Mouse (Mus musculus): ENCODE results near the gene Tsga10ip. TPM values are rescaled to one million over a fixed set of nuclear protein-coding genes. Genes with fewer than 3 reads are reported as not detected.

The Tsga10ip gene
- polyA plus RNA-seq, 1 experiment, result 0.59 TPM

DNA sequence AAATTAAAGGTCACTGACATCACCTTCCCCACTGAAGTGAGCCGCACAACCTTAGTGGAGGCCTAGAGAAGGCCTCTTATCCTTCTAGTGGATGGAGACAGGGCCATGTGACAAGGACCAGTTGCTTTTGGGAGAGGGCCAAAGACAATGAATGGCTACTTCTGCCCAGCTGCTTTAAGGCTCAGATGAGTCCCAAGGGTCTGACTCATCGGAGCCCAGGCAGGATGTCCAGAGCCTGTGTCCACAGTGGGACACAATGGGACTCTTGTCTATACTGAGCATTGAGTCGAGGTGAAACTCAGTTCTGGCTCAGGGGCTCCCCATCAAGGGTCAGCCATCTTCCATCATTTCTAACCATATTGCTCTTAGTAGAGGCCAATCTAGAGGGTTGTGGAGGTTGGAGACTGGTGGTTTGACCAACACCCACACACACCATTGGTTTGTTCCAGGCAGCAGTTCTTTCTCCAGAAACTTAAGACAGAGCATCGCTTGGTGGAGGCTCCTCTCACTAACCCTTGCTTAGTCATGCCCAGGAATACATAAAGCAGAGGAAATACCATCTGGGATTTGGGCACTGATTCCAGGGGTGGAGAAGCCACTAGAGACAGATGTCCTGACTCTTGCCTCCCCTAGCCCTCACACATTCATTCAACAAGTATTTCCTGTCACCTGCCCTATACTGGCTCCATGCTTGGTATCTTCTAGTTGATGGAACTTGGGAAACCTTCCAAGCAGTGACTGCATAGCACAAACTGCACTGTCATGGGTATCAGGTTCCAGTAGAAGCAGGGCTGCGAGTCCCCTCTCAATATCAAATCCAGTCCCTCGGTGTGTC lies 56.8 kb downstream of the Tsga10ip start:
- H3K4me3 ChIP-seq (ENCODE audit: control insufficient read depth, insufficient read depth, low read length), result no peak overlapping the region
- H3K4me1 ChIP-seq (replicated peaks; ENCODE audit: control insufficient read depth, insufficient read depth, low read length), result peaks cover 11% of the 10 kb centered on the region
- H3K27ac ChIP-seq (ENCODE audit: control insufficient read depth, insufficient read depth, low read length), result no peak overlapping the region
- H3K36me3 ChIP-seq (ENCODE audit: control insufficient read depth, insufficient read depth, low read length), result no peaks in the 10 kb centered on the region
- no peaks in the 10 kb centered on the region for H3K27me3 ChIP-seq (ENCODE audit: control insufficient read depth, insufficient read depth, low read length)
- 83% methylated on average over 6 of the region's 6 CpGs for WGBS
- DNase-seq, result no peak
- TF ChIP-seq CTCF (IDR thresholded peaks at IDR 0.05; ENCODE audit: borderline replicate concordance, control insufficient read depth, extremely low read depth, insufficient read depth, low read length, poor library complexity) (no peak), POLR2A (IDR thresholded peaks at IDR 0.05; ENCODE audit: control insufficient read depth, extremely low read depth, insufficient read depth, low read length, poor library complexity) (no peak)

DNA sequence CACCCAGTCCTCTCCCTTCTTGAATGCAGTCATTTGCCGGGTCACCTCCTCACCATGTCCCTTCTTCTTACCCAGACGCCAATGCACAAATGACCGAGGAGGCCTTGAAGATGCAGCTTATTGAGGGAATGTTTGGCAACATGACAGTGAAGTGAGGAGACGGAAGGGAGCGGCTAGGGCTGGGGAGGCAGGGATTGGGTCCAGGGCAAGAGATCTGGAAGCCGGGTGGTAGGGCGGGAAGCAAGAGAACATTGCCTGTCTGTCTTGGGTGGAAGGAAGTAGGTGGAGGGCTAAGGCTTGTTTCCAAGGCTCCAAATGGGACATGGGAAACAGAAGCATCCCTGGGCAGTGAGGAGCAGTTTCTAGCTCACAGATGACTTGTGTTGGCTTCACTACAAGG lies 61.0 kb downstream of the Tsga10ip start:
- no peak overlapping the region for H3K27ac ChIP-seq (ENCODE audit: control insufficient read depth, insufficient read depth, low read length)
- no peaks in the 10 kb centered on the region for H3K27me3 ChIP-seq (ENCODE audit: control insufficient read depth, insufficient read depth, low read length)
- H3K36me3 ChIP-seq (ENCODE audit: control insufficient read depth, insufficient read depth, low read length), result no peaks in the 10 kb centered on the region
- TF ChIP-seq POLR2A (IDR thresholded peaks at IDR 0.05; ENCODE audit: control insufficient read depth, extremely low read depth, insufficient read depth, low read length, poor library complexity) (no peak), CTCF (IDR thresholded peaks at IDR 0.05; ENCODE audit: borderline replicate concordance, control insufficient read depth, extremely low read depth, insufficient read depth, low read length, poor library complexity) (no peak)
- H3K4me1 ChIP-seq (replicated peaks; ENCODE audit: control insufficient read depth, insufficient read depth, low read length), result peaks cover 2% of the 10 kb centered on the region
- no peak for DNase-seq
- WGBS, result 96% methylated on average over 7 of the region's 7 CpGs
- H3K4me3 ChIP-seq (ENCODE audit: control insufficient read depth, insufficient read depth, low read length), result no peak overlapping the region

Other genes with a start within 250 kb of the Tsga10ip start
- 58.9 and 64.9 TPM in 2 replicates for gene Pacs1, start 129.4 kb downstream of the Tsga10ip start, polyA plus RNA-seq (2012; rRNA removed)
- gene Sf3b2, start 107.1 kb downstream of the Tsga10ip start, polyA plus RNA-seq (2012; rRNA removed), result 213 and 250 TPM in 2 replicates
- 4.8 and 6.3 TPM in 2 replicates for gene Gal3st3, start 104.2 kb downstream of the Tsga10ip start, polyA plus RNA-seq (2012; rRNA removed)
- gene Catsper1, start 66.8 kb downstream of the Tsga10ip start, polyA plus RNA-seq (2012; rRNA removed), result not detected in 2 replicates
- 60.2 and 101 TPM in 2 replicates for gene Cst6, start 53.0 kb downstream of the Tsga10ip start, polyA plus RNA-seq (2012; rRNA removed)
- 50.0 and 51.3 TPM in 2 replicates for gene Eif1ad, start 35.8 kb downstream of the Tsga10ip start, polyA plus RNA-seq (2012; rRNA removed)
- gene Banf1, start 35.4 kb downstream of the Tsga10ip start, polyA plus RNA-seq (2012; rRNA removed), result 294 and 314 TPM in 2 replicates
- 41.6 and 48.9 TPM in 2 replicates for gene Sart1, start 13.8 kb downstream of the Tsga10ip start, polyA plus RNA-seq (2012; rRNA removed)
- 112 and 133 TPM in 2 replicates for gene Drap1, start 22.5 kb upstream of the Tsga10ip start, polyA plus RNA-seq (2012; rRNA removed)
- 145 and 149 TPM in 2 replicates for gene AI837181, start 22.6 kb upstream of the Tsga10ip start, polyA plus RNA-seq (2012; rRNA removed)
- 0.16 TPM in 1 of 2 replicates, not detected in the other for gene Fosl1, start 45.0 kb upstream of the Tsga10ip start, polyA plus RNA-seq (2012; rRNA removed)
- 8.1 and 8.2 TPM in 2 replicates for gene Ccdc85b, start 55.4 kb upstream of the Tsga10ip start, polyA plus RNA-seq (2012; rRNA removed)
- gene Fibp, start 58.1 kb upstream of the Tsga10ip start, polyA plus RNA-seq (2012; rRNA removed), result 142 and 157 TPM in 2 replicates
- gene Ctsw, start 66.0 kb upstream of the Tsga10ip start, polyA plus RNA-seq (2012; rRNA removed), result 49.1 and 54.3 TPM in 2 replicates
- 17.3 and 21.6 TPM in 2 replicates for gene Efemp2, start 71.4 kb upstream of the Tsga10ip start, polyA plus RNA-seq (2012; rRNA removed)
- 127 and 149 TPM in 2 replicates for gene Mus81, start 85.9 kb upstream of the Tsga10ip start, polyA plus RNA-seq (2012; rRNA removed)
- gene Cfl1, start 87.9 kb upstream of the Tsga10ip start, polyA plus RNA-seq (2012; rRNA removed), result 1,557 and 1,580 TPM in 2 replicates
- gene 1700020D05Rik, start 101.3 kb upstream of the Tsga10ip start, polyA plus RNA-seq (2012; rRNA removed), result 3.3 and 3.5 TPM in 2 replicates
- gene Snx32, start 108.0 kb upstream of the Tsga10ip start, polyA plus RNA-seq (2012; rRNA removed), result 20.0 and 22.6 TPM in 2 replicates
- 1.4 and 1.9 TPM in 2 replicates for gene Ovol1, start 158.1 kb upstream of the Tsga10ip start, polyA plus RNA-seq (2012; rRNA removed)
- 35.0 and 38.9 TPM in 2 replicates for gene Ap5b1, start 165.5 kb upstream of the Tsga10ip start, polyA plus RNA-seq (2012; rRNA removed)
- 87.0 and 96.5 TPM in 2 replicates for gene Rnaseh2c, start 199.3 kb upstream of the Tsga10ip start, polyA plus RNA-seq (2012; rRNA removed)
- 90.0 and 106 TPM in 2 replicates for gene Kat5, start 207.7 kb upstream of the Tsga10ip start, polyA plus RNA-seq (2012; rRNA removed)
- gene Rela, start 235.0 kb upstream of the Tsga10ip start, polyA plus RNA-seq (2012; rRNA removed), result 112 and 142 TPM in 2 replicates